Mouse (Mus musculus) spleen, adult 18-20 months (tissue): ENCODE data around the gene Lyrm1.

Source experiments
- DNase-seq, 2 experiments: peaks; one replicate each; pipeline ENCODE4 v3.0.0; 2022; ENCODE audit warnings: mixed read lengths in 2 of 2

Lyrm1 gene

DNA sequence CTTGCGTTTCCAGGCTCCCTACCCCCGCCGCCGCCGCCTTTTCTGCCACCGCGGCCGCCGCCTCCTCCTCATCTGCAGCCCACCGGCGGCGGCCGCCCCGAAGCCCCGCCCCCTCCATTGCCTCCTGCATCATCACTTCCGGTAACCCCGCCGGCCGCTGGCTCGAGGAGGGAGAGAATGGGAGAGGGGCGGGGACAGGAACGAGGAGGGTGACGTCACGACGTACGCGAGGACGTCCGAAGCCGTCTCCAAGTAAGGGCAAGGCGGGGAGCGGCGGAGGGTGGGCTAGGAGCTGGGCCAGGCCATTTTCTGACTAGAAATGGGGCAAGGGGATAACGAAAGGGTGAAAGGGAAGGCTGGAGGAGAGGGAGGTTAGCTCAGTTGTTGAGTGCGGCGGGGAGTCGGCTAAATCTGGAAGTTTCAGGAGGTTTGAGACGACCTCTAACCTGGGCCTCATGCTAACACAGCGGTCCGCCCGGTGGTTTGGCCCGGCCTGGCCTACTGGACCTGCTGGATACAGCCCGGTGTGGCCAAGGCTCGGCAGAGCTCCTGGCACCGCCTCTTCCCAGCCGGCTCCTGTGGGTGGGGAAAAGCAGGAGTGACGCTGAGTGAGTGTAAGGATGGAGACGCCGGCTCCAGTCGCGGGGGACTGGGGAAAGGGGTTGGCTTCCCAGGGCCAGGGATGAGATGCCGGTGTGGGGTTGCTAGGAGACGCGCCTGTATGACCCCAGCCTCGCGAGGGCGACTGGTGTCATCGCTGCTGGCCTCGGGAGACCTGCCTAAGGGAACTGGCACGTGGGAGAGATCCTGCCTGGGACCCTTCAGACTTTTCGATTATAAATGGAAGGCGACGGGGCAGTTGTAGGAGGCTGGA is at the start of gene Lyrm1, which contains the start of gene Dcun1d3:
Lyrm1 (plus strand) TSS at position 223 of the 874 bp plus-strand sequence.
Dcun1d3 (minus strand) TSS at position 660 of the 874 bp plus-strand sequence.
- DNase-seq = peak; percentile 94

DNA sequence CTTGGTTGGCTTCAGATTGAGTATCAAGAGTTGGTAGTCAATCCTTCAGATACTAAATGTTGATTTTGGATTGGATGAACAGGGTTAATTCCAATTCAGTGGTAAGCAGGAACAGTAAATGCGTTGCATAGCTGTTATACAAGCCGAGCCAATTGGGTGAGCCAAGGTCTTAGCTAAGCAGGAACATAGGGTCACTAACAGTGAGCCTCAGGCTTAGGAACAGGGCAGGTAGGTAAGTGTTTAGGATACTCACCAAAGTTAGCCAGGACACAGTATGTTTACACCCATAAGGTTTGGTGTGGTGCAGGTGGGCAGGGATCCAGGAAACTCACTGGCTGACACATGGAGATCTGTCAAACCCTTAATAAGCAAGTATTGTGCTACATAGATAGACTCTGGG is 48.3 kb upstream of the Lyrm1 start:
- DNase-seq = no peak

DNA sequence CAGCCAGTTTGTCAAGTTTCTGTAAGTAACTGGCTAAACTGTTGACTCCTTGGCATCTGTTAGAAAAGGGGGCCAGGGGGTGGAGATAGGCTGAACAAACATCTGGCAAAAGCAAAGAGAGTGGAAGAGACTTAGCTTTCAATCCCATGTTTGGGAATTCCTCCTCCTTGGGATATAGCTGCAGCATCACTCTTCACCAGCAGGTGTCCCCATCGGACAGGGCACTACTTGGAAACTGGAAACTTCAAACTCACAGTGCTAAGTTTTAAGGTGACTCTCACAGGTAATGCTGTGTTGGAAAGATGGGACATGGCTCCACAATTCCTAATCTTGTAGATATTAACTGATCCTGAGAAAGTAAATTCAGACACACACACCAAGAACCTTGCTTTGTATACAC is 46.6 kb upstream of the Lyrm1 start:
- DNase-seq = peak in 1 of 2 experiments; percentile 38

DNA sequence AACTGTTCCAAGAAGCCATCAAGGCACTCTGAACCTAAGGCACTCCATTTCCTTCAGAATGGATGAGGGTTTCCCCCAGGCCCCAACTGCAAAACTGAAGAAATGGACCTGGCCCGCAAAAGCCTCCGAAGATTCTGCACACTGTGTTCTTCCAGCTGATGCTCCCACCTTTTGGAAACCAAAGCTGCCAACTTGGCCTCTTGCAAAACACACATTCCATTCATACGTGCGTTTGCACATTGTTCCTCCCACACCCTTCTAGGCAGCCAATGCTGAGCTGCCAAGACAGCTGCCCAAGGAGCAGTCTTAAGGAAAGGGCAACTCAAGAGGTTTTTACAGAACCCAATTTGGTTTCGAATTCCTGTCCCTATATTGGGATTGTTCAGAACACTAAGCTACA is 44.9 kb upstream of the Lyrm1 start:
- no peak for DNase-seq

DNA sequence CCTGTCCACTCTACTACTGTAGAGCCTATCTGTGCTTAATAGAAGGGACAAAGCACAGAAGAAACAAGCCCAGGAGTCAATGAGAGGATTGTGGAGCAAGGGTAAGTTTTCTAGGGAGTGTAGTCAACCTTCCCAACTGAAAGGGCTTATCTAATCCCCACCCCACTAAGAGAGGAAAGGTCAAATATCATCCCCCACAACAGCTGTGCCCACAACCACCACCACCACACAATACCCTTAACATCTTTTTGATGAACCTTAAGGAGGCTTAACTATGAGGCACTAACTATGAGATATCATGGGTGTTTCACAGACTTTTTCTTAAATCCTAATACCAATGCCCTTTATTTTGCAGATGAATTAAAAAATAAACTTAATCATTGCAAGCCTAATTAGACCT is 43.2 kb upstream of the Lyrm1 start:
- no peak for DNase-seq

DNA sequence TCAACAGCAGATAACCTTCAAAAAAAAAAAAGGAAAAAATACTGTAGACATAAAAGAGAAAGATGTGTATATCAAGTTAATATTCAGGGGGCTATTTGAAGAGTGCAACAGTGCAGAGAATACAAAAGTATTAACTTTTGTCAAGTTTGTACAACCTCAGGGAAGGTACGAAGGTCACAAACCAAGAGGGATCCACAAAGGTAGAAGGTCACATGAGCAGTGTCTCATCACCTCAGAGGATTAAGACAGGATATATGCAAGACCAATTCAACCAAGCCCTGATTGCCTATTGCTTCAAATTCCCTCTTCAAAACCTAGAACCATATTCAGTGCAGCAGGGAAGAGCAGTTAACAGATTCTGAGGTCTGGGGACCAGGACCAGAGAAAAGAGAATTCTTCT is 42.5 kb upstream of the Lyrm1 start:
- no peak for DNase-seq

DNA sequence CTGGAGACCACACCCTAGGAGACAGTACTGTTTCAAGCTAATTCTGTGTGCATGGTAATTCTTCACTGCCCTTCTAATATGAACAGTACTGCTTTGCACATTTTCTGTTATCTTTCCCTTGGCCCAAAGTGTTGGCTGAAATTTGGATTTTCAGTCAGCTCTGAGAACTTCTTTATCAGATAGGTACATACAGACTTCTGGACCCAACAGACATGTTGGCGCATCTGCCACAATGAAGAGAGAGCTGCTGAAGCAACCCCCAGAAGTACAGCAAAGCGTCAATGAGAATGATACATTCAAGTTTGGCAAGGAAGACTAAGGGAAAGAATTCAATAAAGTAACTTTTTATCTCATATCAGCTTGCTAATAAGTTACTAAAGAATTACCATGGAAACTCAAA is 41.3 kb upstream of the Lyrm1 start:
- no peak for DNase-seq

DNA sequence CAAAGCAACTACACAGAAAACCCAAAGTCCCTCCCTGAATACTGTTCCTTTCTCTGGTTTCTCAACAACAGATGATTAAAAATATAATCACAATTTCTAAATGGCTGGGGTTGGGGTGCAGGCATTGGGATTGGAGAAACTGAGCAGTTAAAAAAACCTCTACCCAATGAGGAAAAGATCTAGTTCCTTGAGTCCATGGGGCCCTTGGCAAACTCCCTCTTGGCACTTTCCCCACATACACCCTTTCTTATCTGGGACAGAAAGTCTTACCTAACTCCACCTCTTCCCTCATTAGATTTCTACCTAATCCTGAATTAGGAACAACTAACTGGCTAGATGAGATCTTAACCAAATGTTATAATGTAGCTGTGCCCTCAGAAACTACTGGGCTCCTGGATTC is 40.6 kb upstream of the Lyrm1 start:
- no peak for DNase-seq

DNA sequence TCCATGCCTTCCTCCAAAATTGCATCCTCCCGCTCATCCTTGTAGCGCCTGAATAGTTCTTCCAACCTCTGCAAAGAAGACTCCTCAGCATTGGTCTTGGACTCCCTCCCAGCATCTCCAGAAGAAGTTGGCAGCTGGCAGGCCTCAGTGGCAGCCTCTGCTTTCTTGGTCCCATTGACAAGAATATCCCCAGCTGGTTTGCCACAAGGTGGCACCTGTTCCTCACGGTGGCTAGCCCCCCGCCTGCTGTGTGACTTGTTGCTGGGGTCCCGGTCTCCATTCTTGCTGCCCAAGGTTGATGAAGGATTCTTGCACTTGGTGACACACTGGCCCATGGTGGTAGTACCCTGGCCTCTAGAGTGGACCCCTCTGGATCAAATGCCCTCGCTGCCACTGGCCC is 36.2 kb upstream of the Lyrm1 start:
- no peak for DNase-seq

DNA sequence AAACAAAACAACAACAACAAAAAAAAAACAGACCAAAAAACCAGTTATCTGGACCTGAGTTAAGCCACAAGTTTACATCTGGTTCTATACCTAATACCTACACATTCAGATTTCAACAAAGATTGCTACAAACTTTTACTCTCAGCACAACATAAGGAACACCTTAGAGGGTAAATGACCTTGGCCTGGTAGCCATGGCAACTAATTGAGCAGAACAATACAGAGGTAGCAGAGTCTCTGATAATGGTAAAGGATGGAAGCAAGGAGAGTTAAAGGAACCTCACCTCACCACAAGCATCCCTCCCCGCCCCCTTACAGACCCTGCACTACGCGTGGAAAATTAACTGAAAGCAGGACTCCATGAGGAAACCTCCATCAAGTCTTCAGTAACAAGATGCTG is 35.5 kb upstream of the Lyrm1 start:
- no peak for DNase-seq

DNA sequence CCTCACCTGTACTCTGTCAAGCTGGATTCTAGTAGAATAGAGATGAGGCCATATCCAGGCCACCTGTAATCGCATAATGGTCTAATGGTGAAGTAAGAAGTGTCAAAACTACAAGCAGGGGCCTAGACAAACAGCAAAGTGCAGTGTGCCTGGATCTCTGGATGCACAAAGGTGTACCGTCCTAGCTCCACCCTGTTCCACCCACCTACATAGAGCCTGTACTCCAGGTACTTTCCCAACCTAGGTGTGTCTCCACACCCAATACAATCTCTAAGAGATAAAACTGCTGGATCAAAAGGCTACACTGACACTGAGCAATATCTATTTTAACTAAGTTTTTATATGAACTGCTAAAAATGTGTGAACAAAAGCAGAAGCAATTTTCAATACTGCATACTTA is 35.1 kb upstream of the Lyrm1 start:
- no peak for DNase-seq

DNA sequence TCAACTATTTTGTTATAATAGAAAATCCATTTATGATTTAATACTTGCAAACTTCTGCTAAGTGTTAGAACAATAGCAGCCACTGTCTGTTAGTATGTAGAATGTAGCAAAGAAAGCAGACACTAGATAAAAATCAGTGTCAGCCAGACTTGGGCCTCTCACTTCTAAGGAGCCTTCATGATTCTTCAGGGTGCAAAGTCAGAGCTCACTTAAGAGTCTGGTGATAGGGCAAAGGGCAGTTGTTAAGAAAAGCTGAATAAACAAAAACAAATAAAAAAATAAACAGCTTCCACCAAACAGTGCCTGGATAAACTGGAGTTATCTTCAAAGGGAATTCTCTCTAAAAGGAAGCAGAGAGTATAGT is 34.7 kb upstream of the Lyrm1 start:
- no peak for DNase-seq

DNA sequence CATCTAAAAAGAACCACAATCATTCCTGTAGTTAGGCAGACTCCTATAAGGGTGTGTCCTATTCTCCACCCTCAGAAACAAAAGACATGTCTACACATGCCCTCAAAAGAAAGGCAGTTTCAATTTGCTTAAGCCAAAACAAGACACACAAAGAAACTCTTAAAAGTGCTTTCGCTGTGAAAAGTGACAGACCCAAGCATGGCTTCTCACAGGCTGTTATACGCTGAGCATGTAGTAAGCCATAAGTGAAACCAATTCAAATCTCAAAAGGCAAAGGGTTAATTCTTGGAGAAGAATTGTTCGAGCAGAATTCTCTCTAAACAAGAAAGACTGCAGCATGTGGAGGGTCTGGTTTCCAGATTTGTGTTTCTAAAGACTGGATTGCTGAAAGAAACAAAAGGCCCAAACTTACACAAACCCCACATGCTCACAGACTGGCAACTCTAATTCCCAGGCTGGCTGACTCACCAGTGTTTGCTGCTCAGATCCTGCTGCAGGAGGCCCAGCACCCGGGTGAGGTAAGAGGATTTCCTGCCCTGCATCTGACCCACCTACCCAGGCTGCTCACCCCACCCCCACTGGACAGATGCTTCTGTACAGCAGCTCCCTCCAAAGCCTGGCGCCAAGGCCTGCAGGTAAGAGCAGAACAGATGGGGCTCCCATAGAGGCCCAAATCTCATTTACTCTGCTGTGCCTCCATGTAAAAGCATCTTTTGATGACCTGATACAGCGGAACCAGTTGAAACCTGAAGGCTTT is 34.1 kb upstream of the Lyrm1 start:
- peak; percentile 9 to 14 for DNase-seq

DNA sequence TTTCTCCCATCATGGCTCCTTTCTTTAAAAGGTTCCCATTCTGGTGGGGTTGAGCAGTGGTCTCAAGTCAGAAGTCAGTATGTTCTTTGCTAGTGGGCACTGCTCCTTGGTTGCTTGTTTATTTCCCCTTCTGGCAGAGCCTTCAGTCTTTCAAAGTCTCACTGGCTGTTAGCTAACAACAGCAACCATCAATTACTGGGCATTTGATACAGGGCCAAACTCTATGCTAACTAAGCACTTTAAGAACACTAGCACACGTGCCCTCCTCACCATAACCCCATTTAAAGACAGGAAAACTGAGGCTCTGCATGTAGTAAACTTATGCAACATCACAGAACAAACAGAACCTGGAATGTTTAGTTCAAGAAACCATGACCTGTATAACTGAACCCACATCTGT is 33.5 kb upstream of the Lyrm1 start:
- no peak for DNase-seq

DNA sequence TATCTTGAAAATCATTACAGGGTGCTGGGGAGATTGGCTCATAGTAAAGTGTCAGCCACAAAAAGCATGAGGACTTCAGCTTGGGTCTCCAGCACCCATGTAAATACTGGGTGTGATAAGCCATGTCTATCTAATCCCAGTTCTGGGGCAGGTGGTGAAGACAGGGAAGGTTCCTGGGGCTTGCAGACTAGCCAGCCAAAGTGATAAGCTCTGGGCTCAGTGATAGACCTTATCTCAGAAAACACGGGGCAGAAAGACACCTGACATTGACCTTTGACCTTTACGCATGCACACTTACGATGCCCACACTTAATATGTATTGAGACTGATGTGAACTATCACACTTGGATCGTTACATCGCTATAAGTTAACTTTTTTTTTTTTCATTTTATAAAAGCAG is 31.2 kb upstream of the Lyrm1 start:
- no peak for DNase-seq

DNA sequence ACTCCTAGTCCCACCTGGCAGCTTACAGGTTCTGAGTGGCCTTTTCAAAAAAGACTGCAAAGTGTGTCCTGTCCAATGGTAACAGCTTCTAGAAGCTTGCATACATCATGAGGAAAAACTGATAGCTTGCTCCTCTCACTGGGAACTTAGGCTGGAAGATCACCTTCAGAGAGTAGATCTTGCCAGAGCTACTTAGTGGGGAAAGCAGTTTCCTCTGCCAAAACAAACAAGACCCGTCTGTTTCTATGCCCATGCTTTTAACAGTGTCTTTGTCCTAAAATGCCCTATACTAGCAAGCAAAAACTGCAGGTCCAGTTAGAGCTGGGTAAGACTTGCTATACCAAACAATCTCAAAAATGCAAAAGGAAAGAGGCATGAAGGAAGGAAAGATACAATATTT is 29.5 kb upstream of the Lyrm1 start:
- no peak for DNase-seq

DNA sequence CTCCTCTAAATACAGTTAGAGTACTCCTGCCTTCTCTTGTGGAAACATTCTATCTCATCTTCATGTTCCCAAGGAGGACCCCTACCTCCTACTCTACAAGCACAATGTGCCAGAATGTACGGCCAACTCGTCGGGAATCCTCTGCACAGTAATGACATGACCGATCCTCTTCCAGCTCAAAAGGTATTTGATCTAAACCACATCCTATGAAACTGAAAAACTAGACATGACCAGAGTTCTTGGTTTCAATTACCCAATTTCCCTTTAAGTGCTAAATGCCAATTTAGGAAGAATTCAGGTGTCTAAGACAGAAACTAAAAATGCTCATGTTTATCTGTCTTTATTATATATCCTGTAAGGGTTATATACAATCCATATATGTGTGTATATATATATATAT is 23.5 kb upstream of the Lyrm1 start:
- DNase-seq = no peak

DNA sequence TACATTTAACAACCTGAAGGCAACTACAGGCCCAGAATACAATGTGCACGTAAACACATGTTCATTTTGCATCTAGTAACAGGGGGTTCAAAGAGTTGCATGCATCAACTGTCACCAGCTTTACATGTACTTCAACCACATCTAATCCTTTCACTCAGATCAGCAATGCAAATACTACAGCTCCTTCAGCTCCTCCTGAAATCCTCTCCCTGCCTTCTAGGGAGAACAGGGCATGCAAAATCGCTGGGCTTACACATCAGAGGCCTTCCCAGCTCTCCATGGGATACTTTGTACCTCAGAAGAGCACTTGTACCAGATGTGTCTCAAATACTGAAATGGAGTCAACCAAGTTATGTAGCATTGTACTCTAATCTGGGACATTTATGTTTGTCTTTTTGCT is 22.6 kb upstream of the Lyrm1 start:
- DNase-seq = no peak

DNA sequence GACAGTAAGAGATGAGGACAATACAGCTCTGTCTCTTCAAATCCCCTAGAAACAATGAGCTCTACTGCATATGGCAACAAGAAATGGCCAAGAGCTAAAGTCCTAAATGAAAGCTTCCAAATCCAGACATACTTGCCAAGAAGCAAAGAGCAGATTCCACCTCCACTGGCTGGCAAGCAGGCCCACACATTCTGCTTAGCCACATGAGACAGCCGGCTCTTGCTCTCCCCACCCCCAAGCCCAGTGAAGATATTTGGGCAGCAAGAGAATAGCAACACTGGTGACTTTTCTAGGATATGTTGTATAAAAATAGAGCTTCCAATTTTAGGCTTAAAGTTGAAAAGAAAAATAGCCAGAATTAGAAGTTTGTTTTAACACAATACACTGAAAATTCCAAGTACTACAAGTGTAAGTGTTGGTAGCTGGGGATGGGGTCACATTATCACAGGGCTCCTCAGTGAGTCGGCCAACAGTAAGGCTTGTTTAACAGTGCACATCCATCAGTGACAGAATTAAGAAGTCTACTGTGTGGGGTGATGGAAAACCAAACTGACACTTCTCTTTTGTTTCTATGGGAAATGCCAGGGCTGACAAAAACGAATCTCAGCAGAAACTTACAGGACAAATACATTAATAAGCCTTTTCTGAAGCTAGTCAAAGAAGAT is 19.8 kb upstream of the Lyrm1 start:
- no peak for DNase-seq

DNA sequence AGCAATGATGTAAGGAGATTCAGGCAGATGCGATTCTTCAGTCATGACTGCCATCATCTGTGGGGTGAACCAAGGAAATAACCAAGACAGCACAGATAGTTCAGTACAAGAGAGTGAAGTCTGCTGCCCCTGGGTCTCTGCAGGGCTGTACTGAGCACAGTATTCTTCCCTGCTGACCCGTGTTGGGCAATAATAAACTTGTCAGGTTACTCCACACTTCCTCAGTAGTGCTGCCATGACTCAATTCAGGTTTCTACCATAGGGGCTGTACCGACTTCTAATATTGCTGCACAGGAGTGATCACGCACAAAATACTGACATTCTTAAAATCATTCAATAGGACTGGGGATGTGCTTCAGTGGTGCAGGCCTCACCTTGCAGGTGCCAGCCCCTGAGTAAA is 16.5 kb upstream of the Lyrm1 start:
- DNase-seq = no peak

DNA sequence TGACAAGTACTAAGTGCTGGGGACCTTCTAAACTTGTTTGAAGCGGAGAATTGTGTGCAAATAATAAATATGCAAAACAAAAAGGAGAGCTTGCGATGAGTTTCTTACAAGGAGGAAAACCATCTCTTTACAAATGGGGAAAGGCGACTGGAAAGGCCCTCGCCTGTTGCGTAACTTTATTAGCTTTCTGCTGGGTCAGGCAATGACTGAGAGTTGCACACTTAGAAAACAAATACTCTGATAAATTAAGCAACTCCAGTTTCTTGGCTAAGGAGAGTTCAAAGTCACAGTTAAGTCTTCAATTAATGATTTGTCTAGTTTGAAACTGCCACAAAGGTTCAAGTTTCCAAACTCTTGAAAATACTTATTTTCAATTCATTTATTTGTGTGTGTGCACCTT is 15.3 kb upstream of the Lyrm1 start:
- no peak for DNase-seq

DNA sequence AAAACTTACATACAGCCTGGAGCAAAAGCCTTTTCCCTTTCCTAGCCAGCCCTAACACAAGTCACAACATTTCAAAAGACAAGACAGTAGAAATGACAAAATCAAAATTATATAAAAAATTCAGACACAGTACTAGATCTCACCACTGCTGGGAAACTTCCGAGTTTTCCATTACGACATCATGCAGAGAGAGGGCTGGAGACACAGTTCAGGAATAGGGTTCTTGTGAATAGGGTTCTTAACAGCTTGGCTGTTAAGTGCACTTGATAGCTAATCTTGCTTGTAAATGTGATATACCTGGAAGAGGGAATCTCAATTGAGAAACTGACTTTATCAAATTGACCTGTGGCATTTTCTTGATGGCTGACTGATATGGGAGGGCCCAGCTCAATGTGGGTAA is 14.4 kb upstream of the Lyrm1 start:
- DNase-seq = no peak

DNA sequence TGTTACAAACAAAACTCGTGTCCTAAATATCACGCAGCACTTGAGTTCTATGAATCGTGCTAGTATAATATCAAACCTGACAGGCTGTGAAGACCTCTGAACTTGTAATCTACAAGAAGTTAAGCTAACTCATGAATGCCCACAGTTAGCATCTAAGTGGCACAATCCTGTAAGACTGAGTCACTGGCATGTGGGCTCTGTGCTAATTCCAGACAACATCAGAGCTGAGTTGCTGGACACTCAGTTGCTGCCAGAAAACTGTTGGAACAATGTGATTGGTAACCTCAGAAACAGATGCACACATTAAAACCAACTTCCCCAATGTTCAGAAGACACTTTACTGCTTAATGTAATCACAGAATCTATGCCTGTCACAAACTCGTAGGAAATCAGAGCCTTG is 7.8 kb upstream of the Lyrm1 start:
- DNase-seq = no peak

DNA sequence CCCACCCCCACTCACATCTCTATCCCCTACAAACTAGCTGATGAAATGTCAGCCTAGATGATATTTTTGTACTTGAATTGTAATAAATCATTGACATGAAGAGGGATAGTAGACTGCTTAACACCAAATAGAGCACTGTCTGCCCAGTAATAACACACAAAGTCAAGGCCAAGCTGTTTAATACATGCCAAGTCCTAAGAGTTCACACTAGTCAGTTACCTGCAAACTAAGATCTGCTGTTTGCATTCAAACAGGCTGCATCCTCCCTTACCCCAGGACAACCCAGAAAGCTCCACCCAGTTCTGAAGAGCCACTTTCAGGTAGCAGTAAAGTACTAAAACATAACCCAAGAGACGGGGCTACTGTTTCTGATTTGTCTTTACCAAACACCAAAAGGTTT is 3.5 kb upstream of the Lyrm1 start:
- DNase-seq = no peak
